Mouse (Mus musculus) spleen, embryonic (tissue): ENCODE measurements around the gene Grik2.
"Not testable (repeated sequence)": the region's sequence is repeated elsewhere in the genome, so short reads cannot be mapped to it uniquely, and the experiment has no call there.

Experiments used
- CTCF ChIA-PET: fragments of 350-600 bp; sonication (Branson Sonifier 250); formaldehyde crosslinking; loops from one replicate; lab custom pipeline; 2022; lab: Charles Lee

The Grik2 gene

GRCm38 (mm10) chr10:49652320-49652719, 136.2 kb downstream of the Grik2 start:
- CTCF ChIA-PET = no interaction called here

- CTCF ChIA-PET = no interaction called here
Measured at GRCm38 (mm10) chr10:49647116-49647515, 141.4 kb downstream of the Grik2 start.

- CTCF ChIA-PET = no interaction called here
Measured at GRCm38 (mm10) chr10:49639901-49640300, 148.7 kb downstream of the Grik2 start.

GRCm38 (mm10) chr10:49623951-49624350, 164.6 kb downstream of the Grik2 start:
- CTCF ChIA-PET = no interaction called here

GRCm38 (mm10) chr10:49597652-49598051, 190.9 kb downstream of the Grik2 start:
- CTCF ChIA-PET = no interaction called here

GRCm38 (mm10) chr10:49573514-49573913, 215.1 kb downstream of the Grik2 start:
- CTCF ChIA-PET = no interaction called here

- CTCF ChIA-PET = no interaction called here
Measured at GRCm38 (mm10) chr10:49559872-49560407, 228.6 kb downstream of the Grik2 start.

GRCm38 (mm10) chr10:49542249-49542648, 246.3 kb downstream of the Grik2 start:
- CTCF ChIA-PET = no interaction called here

- CTCF ChIA-PET = no interaction called here
Measured at GRCm38 (mm10) chr10:49519752-49520151, 268.8 kb downstream of the Grik2 start.

- CTCF ChIA-PET = no interaction called here
Measured at GRCm38 (mm10) chr10:49500628-49501027, 287.9 kb downstream of the Grik2 start.

- CTCF ChIA-PET = no interaction called here
Measured at GRCm38 (mm10) chr10:49497302-49497701, 291.3 kb downstream of the Grik2 start.

- CTCF ChIA-PET = no interaction called here
Measured at GRCm38 (mm10) chr10:49481439-49481838, 307.1 kb downstream of the Grik2 start.

- CTCF ChIA-PET = no interaction called here
Measured at GRCm38 (mm10) chr10:49480085-49480749, 308.3 kb downstream of the Grik2 start.

- CTCF ChIA-PET = no interaction called here
Measured at GRCm38 (mm10) chr10:49473613-49474012, 315.0 kb downstream of the Grik2 start.

- CTCF ChIA-PET = no interaction called here
Measured at GRCm38 (mm10) chr10:49456791-49457190, 331.8 kb downstream of the Grik2 start.

GRCm38 (mm10) chr10:49453535-49453934, 335.0 kb downstream of the Grik2 start:
- CTCF ChIA-PET = no interaction called here

GRCm38 (mm10) chr10:49441369-49441768, 347.2 kb downstream of the Grik2 start:
- CTCF ChIA-PET = no interaction called here

- CTCF ChIA-PET = no interaction called here
Measured at GRCm38 (mm10) chr10:49437057-49437456, 351.5 kb downstream of the Grik2 start.

GRCm38 (mm10) chr10:49436301-49436700, 352.3 kb downstream of the Grik2 start:
- CTCF ChIA-PET = no interaction called here

GRCm38 (mm10) chr10:49432825-49433224, 355.7 kb downstream of the Grik2 start:
- CTCF ChIA-PET = no interaction called here

- CTCF ChIA-PET = not testable (repeated sequence)
Measured at GRCm38 (mm10) chr10:49417206-49417605, 371.4 kb downstream of the Grik2 start.

GRCm38 (mm10) chr10:49382996-49383395, 405.6 kb downstream of the Grik2 start:
- CTCF ChIA-PET = no interaction called here

- CTCF ChIA-PET = no interaction called here
Measured at GRCm38 (mm10) chr10:49381852-49382251, 406.7 kb downstream of the Grik2 start.

- CTCF ChIA-PET = no interaction called here
Measured at GRCm38 (mm10) chr10:49368601-49369000, 420.0 kb downstream of the Grik2 start.
